Mouse (Mus musculus): ENCODE measurements around the gene Msh5.

Gene Msh5

GRCm38 (mm10) chr17:35068213-35068914 is 21.8 kb upstream of the Msh5 start:
- DNase-seq, result no peak

- DNase-seq, result no peak
These were observed 19.5 kb upstream of the Msh5 start, which contains the start of gene Mpig6b for GRCm38 (mm10) chr17:35066084-35066483. Mpig6b (minus strand) TSS chr17:35066184.

- DNase-seq, result peak; percentile 82
These were observed 18.7 kb upstream of the Msh5 start, which contains the start of gene Ly6g6c for GRCm38 (mm10) chr17:35064951-35065947. Ly6g6c (plus strand) TSS chr17:35065388.

DNA sequence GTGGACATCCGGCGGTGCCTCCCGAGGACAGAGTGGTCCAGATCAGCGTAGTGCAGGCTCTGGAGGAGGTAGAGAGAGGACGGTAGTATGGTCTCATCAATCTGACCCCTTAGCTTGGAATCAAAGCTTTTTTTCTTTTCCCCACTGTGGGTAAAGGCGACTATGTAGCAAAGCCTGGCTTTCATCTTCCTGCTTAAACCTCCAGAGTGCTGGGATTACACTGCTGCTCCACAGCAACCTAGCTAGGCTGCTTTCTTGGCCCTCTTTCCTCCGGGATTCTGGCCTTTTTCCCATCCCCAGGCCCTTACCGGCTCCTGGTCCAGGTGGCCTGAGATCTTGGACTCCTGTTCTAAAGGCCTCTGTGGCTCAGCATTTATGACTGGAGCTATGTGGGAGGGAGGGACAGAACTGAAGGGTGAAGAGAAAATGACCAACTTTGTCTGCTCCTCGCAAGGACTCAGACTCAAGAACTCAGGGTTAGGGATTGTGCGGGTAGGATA is 17.9 kb upstream of the Msh5 start:
- DNase-seq, result no peak

GRCm38 (mm10) chr17:35063466-35063865 is 16.9 kb upstream of the Msh5 start:
- no peak for DNase-seq

- no peak for DNase-seq
These were observed 14.8 kb upstream of the Msh5 start for GRCm38 (mm10) chr17:35061299-35061698.

DNA sequence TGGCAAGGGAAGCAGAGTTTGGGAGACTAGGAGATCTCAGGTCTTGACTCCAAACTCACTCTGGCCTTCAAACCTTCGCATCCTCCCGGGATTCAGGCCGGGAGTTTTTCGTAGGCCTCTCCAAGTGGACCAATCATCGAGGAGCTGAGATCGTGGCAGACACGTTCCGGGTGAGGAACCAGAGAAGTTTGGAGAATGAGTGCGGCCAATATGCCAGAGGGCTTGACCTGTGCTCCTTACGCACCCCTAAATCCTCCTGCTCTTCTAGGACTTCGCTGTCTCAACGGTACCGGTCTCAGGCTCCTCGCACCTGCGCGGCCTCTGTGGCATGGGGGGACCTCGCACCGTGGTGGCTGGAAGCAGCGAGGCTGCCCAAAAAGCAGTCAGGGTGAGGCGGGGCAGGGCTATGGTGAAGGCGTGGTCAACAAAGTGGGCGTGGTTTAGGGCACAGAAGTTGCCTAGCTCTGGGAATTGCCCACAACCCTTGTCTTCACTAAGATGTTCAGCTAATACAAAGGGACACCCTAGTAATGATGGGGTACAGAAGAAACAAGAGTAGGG is 14.3 kb upstream of the Msh5 start:
- DNase-seq, result peak; percentile 23

DNA sequence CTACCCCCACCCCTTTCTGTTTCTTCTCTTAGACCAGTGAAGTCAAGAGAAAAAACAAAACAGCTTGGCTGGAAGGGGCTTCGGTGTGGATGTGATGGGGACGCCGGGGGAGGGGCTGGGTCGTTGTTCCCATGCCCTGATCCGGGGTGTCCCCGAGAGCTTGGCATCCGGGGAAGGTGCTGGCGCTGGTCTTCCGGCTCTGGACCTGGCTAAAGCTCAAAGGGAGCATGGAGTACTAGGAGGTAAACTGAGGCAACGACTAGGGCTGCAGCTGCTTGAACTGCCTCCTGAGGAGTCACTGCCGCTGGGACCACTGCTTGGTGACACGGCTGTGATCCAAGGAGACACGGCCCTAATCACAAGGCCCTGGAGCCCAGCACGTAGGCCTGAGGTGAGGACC is 13.5 kb upstream of the Msh5 start:
- no peak for DNase-seq

DNA sequence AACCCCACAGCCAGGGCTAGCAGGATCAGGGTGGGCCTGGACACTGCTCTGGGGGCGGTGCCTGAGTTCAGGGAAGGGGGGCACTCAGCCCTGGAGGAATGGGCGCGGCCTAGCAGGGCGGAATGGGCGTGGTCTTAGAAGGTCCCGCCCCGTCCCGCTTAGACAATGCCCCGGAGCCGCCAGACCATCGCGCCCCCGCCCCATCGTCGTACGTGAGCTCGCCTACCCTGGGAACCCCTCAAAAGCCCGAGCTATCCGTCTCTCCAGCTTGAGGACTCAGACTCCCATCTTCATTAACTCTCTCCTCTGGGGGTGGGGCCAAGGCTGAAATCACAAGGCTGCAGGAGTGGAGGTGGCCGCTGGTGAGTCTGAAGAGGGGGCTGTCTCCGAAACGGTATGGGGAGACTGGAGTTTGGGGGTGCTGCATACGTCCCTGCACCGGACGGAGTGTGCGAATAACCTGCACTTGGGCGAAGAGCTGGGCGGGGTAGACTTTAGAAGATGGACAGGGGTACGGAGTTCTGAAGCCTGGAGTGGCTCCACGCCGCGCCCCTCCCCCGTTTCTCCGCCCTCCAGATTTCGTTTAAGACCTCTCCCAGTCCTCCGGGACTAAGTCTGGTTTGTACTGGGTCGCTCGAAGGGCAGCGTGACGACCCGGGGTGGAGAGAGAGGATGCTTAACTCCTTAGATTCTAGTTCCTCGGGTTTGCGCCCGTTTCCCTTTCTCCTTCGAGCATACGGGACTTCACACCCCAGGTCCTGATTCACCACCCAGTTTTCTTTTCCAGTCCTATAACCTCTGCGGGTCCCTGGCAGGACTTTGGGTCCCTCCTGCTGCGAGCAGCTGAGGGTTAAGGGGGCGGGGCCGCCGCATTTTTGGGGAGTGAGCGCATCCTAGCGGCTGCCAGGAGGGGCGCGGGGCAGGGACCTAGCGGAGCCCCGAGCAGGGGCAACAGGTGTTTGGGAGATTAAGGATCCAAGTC is 12.7 kb upstream of the Msh5 start, which contains the start of gene Ddah2:
TSS of gene Ddah2 (plus strand) at position 125 of the 982 bp plus-strand sequence.
- DNase-seq, result peak; percentile 89

- DNase-seq, result no peak
These were observed 11.8 kb upstream of the Msh5 start for GRCm38 (mm10) chr17:35058316-35058715.

DNA sequence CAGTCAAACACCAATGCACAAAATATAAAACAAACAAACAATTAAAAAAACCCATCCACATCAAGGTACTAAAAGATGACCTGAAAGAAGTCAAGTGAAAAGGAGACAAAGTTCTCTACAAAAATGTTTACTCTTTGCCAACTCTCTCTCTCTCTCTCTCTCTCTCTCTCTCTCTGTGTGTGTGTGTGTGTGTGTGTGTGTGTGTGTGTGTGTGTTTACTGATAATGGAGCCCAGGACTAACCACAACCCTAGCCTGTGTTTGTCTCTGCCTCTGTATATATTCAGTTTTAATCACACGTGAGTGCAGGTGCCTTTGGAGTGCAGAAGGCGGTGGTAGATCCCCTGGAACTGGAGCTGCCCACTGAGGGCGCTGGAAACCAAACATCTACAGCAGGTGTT is 10.5 kb upstream of the Msh5 start:
- no peak for DNase-seq

GRCm38 (mm10) chr17:35055691-35056495 is 9.3 kb upstream of the Msh5 start:
- DNase-seq, result no peak

- DNase-seq, result no peak
These were observed 5.8 kb upstream of the Msh5 start for GRCm38 (mm10) chr17:35052271-35052798.

DNA sequence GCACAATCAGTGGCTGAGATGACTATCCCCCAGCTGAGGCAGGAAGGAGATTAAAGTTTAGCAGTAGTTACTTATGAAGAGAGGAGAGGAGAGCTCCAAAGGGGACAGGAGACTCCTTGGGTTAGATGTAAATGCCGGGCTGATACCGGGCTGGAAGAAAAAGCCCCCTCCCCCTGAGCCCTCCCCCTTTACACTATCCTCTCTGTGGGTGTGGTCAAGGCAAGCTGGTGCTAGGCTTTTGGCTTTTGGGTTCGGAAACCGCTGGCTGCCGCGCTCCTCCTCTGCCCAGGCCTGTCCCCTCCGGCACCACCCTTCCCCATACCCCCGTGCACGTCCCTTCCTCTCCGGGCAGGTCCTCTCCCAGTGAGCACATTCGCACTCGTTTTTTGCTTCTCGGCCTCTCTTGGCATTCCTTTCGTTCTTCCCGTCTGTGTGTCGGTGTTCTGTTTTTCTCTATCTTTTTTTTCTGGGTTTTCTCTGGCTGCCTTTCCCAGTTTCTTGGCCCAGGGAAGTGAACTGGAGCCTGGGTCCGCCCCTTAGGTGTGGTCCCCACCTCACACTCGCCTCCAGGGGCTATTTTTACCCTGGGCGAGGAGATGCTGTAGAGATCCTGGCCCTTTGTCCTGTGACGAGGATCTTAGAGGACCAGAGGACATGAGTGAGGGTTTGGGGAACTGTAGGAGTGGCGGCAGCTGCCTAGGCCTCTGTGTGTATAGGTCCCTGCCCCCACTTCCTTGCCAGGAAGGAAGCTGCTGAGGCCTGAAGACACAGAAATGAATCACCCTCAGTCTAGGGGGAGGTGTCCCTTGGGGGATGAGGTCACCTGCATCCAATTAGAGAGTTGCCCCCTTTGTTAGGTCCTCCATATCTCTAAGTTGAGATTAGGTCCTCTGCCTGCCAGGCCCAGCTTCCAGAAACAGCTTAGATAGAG is 4.9 kb upstream of the Msh5 start:
- peak; percentile 69 for DNase-seq

DNA sequence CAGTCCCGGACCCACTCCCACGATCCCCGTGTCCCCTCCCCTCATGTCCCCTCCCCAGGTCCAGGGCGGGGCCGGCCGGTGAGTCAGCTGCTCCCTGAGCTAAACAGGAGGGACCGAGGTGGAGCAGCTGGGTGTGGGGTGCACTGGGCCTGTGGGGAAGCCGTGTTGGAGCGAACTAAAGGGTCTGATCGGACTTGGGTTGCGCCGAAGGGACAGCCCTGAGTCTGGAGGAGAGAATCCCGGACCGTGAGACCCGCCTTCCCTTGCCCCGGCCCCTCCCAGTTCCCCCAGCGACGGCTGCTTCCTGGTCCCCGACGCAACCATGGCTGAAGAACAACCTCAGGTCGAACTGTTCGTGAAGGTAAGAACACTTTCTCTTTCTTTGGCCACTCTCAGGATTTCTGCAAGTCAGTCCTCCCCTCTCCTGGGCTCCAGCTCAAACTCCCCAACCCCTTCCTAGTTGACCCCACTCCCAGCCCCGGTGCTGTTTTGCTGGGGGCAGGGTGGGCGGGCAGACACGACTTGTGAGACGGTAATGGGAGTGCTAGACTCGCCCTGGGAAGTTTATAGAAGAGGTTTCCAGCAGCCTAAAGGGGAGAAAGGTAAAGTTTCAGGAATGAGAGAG is 3.7 kb upstream of the Msh5 start:
- peak; percentile 81 for DNase-seq

- peak; percentile 43 for DNase-seq
These were observed 3.0 kb upstream of the Msh5 start, which contains the start of gene Clic1 for GRCm38 (mm10) chr17:35049561-35050016. Clic1 (plus strand) TSS chr17:35049966.

GRCm38 (mm10) chr17:35048932-35049440 is 2.4 kb upstream of the Msh5 start:
- no peak for DNase-seq

DNA sequence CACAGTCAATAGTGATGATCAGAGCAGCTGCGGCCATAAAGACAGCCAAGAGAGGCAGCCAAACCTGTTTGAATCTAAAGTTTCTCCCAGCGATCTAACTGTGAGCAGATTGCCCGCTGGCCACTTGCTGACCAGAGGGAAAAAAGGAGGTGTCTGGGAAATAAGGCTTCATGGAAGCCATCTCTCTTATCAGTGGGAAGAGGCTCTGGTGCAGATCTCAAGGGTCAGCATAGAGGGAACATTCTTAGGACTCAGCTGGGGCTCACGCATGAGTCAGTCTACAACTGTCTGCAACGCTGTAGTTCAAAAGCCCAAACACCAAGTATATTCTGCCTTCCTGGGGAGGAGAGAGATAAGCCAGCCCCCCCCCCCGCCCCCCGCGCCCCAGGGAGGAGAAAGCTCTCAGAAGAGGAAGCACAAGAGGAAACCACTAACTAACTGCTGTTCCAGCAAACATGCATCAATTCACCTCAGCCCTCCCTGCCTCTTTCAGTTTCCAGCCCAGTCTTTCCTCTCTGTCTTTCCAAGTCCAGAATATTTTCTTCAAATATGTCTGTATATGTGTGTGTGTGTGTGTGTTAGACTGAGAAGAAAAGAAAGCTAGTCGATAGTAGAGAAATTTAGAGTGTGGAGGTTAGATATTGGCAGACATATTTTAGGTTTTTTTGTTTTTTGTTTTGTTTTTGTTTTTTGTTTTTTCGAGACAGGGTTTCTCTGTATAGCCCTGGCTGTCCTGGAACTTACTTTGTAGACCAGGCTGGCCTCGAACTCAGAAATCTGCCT is 1.8 kb upstream of the Msh5 start:
- DNase-seq, result peak; percentile 43
